Mouse (Mus musculus) forebrain, postnatal 0 days (tissue): Measurements from ENCODE around the gene Fem1b. TPM values are rescaled to one million over a fixed set of nuclear protein-coding genes. Genes with fewer than 3 reads are reported as not detected.

Source experiments
- ATAC-seq: fragments of 200-750 bp; cut with Nextera tagmentation; 2 replicates; pipeline ENCODE4 v1.8.0; 2017; ENCODE audit warnings: mild to moderate bottlenecking, moderate library complexity
- DNase-seq: peaks from one replicate; pipeline ENCODE4 v3.0.0-alpha.2; 2015
- H3K27ac ChIP-seq: fragments of 300-500 bp; sonication (generic); 2 replicates; pipeline ENCODE4 v1.5.1; 2014; ENCODE audit warnings: low read depth, mild to moderate bottlenecking, antibody characterized with exemption, low read length, moderate library complexity, mixed read lengths
- H3K27me3 ChIP-seq: fragments of 300-500 bp; sonication (generic); 2 replicates; pipeline ENCODE4 v1.6.1; 2014; ENCODE audit warnings: mild to moderate bottlenecking, low read length, mixed read lengths; ENCODE audit not compliant: insufficient read depth
- H3K36me3 ChIP-seq: fragments of 300-500 bp; sonication (generic); 2 replicates; pipeline ENCODE4 v1.6.1; 2014; ENCODE audit warnings: mild to moderate bottlenecking, moderate library complexity; ENCODE audit not compliant: insufficient read depth
- H3K4me1 ChIP-seq: fragments of 300-500 bp; sonication (generic); 2 replicates; pipeline ENCODE4 v1.6.1; 2014; ENCODE audit warnings: antibody characterized with exemption; ENCODE audit not compliant: insufficient read depth
- H3K4me2 ChIP-seq: fragments of 300-500 bp; sonication (generic); 2 replicates; pipeline ENCODE4 v1.6.1; 2014; ENCODE audit warnings: low read depth, mild to moderate bottlenecking, moderate library complexity
- H3K4me3 ChIP-seq: fragments of 300-500 bp; sonication (generic); 2 replicates; pipeline ENCODE4 v1.5.1; 2014; ENCODE audit warnings: low read depth, low read length, mixed read lengths
- H3K9ac ChIP-seq: fragments of 300-500 bp; sonication (generic); 2 replicates; pipeline ENCODE4 v1.6.1; 2014; ENCODE audit warnings: mild to moderate bottlenecking
- H3K9me3 ChIP-seq: fragments of 300-500 bp; sonication (generic); 2 replicates; pipeline ENCODE4 v1.6.1; 2016; ENCODE audit warnings: low read length
- CTCF ChIP-seq: sonication (generic); IDR thresholded peaks from 2 replicates; pipeline ENCODE4 v1.5.1; 2016; ENCODE audit warnings: antibody characterized with exemption, control low read depth, low read depth
- WGBS: fragments of 180-500 bp; shearing (Covaris S2); extraction: QIAGEN DNeasy Blood & Tissue Kit; methylation state at CpG from one replicate; pipeline ENCODE4 v1.1.7; 2014; 5-methylcytosine and 5-hydroxymethylcytosine counted together
- polyA plus RNA-seq: library from polyadenylated mRNA; unstranded; fragments of >200 nt; fragmentation: Nextera tagmentation; extraction: Ambion mirVana; gene quantifications from 2 replicates; pipeline ENCODE4 v1.2.1, GENCODE M21; 2015
- total RNA-seq: library from RNA; depleted of rRNA; stranded (reverse); fragments of >200 nt; gene quantifications from 2 replicates; pipeline ENCODE4 v1.2.3, GENCODE M21; 2014

Gene Fem1b
- total and polyA plus RNA-seq, 2 experiments from 2014 or later = 29.4 to 191 TPM

GRCm38 (mm10) chr9:62851571-62851970 is 39.8 kb upstream of the Fem1b start:
- no peak for TF ChIP-seq CTCF
- 77% methylated on average over 2 of the region's 2 CpGs for WGBS
- ATAC-seq (no peak), DNase-seq (no peak)
- Histone ChIP-seq H3K9ac (no peak overlapping the region), H3K36me3 (no peaks in the 10 kb centered on the region), H3K4me3 (no peak overlapping the region), H3K27me3 (no peaks in the 10 kb centered on the region), H3K4me1 (no peaks in the 10 kb centered on the region), H3K9me3 (no peaks in the 10 kb centered on the region), H3K27ac (no peak overlapping the region), H3K4me2 (no peak overlapping the region)

- H3K4me2 ChIP-seq = no peak overlapping the region
- H3K9ac ChIP-seq = no peak overlapping the region
- H3K36me3 ChIP-seq = no peaks in the 10 kb centered on the region
- H3K4me3 ChIP-seq = no peak overlapping the region
- WGBS = 82% methylated on average over 3 of the region's 3 CpGs
- no peak for DNase-seq
- H3K4me1 ChIP-seq = no peaks in the 10 kb centered on the region
- ATAC-seq = no peak
- TF ChIP-seq CTCF = no peak
- H3K9me3 ChIP-seq = no peaks in the 10 kb centered on the region
- no peaks in the 10 kb centered on the region for H3K27me3 ChIP-seq
- no peak overlapping the region for H3K27ac ChIP-seq
Measured at GRCm38 (mm10) chr9:62848641-62849040, 36.9 kb upstream of the Fem1b start.

GRCm38 (mm10) chr9:62847694-62848093 is 36.0 kb upstream of the Fem1b start:
- peak; percentile 80 for ATAC-seq
- no peak overlapping the region for H3K4me2 ChIP-seq
- WGBS = 2% methylated on average over 3 of the region's 3 CpGs

GRCm38 (mm10) chr9:62844461-62844860 is 32.7 kb upstream of the Fem1b start:
- Histone ChIP-seq H3K9ac (no peak overlapping the region), H3K36me3 (no peaks in the 10 kb centered on the region), H3K9me3 (no peaks in the 10 kb centered on the region), H3K4me1 (no peaks in the 10 kb centered on the region; the same call in 1 of the 2 replicates), H3K4me3 (no peak overlapping the region), H3K27ac (no peak overlapping the region), H3K27me3 (no peaks in the 10 kb centered on the region), H3K4me2 (no peak overlapping the region)
- no peak for DNase-seq
- WGBS = 97% methylated on average over 5 of the region's 5 CpGs
- no peak for TF ChIP-seq CTCF
- no peak for ATAC-seq

More at GRCm38 (mm10) chr9:62847694-62848093, 36.0 kb upstream of the Fem1b start:
- no peaks in the 10 kb centered on the region for H3K9me3 ChIP-seq
- DNase-seq = peak; percentile 90
- H3K4me1 ChIP-seq = no peaks in the 10 kb centered on the region
- H3K9ac ChIP-seq = no peak overlapping the region
- TF ChIP-seq CTCF = peak; percentile 99
- no peaks in the 10 kb centered on the region for H3K27me3 ChIP-seq
- no peaks in the 10 kb centered on the region for H3K36me3 ChIP-seq
- H3K4me3 ChIP-seq = no peak overlapping the region
- H3K27ac ChIP-seq = no peak overlapping the region

GRCm38 (mm10) chr9:62843356-62844024 is 31.8 kb upstream of the Fem1b start:
- no peaks in the 10 kb centered on the region for H3K36me3 ChIP-seq
- ATAC-seq = no peak
- TF ChIP-seq CTCF = no peak
- 79% methylated on average over 10 of the region's 10 CpGs for WGBS
- H3K9me3 ChIP-seq = no peaks in the 10 kb centered on the region
- no peaks in the 10 kb centered on the region for H3K27me3 ChIP-seq
- H3K4me3 ChIP-seq = no peak overlapping the region
- peaks cover 5% of the 10 kb centered on the region; the same call in 1 of the 2 replicates for H3K4me1 ChIP-seq
- H3K4me2 ChIP-seq = no peak overlapping the region
- H3K27ac ChIP-seq = no peak overlapping the region
- no peak for DNase-seq
- no peak overlapping the region for H3K9ac ChIP-seq

- no peak for DNase-seq
- Histone ChIP-seq H3K27me3 (no peaks in the 10 kb centered on the region), H3K9me3 (no peaks in the 10 kb centered on the region), H3K36me3 (no peaks in the 10 kb centered on the region), H3K4me3 (peak overlapping the region; percentile 73), H3K4me1 (peaks cover 5% of the 10 kb centered on the region; the same call in 1 of the 2 replicates), H3K9ac (peak overlapping the region; percentile 80), H3K4me2 (peak overlapping the region; percentile 94), H3K27ac (no peak overlapping the region)
- no peak for TF ChIP-seq CTCF
- no peak for ATAC-seq
- WGBS = 15% methylated on average over 14 of the region's 14 CpGs
Measured at GRCm38 (mm10) chr9:62839172-62839770, 27.5 kb upstream of the Fem1b start.

GRCm38 (mm10) chr9:62838506-62839171 is 26.9 kb upstream of the Fem1b start, which contains the start of gene Cln6:
TSS of gene Cln6 (plus strand) at chr9:62838785.
- H3K9ac ChIP-seq = peak within 1 kb of the TSS; percentile 80
- no peaks in the 10 kb centered on the region for H3K36me3 ChIP-seq
- peaks cover 5% of the 10 kb centered on the region; the same call in 1 of the 2 replicates for H3K4me1 ChIP-seq
- TF ChIP-seq CTCF = no peak
- WGBS = 2% methylated on average over 48 of the region's 48 CpGs
- H3K27ac ChIP-seq = peak within 1 kb of the TSS; percentile 64
- H3K4me2 ChIP-seq = peak within 1 kb of the TSS; percentile 94
- no peaks in the 10 kb centered on the region for H3K27me3 ChIP-seq
- H3K4me3 ChIP-seq = peak within 1 kb of the TSS; percentile 73
- ATAC-seq = peak; percentile 91
- DNase-seq = peak; percentile 67
- no peaks in the 10 kb centered on the region for H3K9me3 ChIP-seq
